Mouse (Mus musculus) MEL-GATA-1-ER (cell line): ENCODE measurements around the gene Prkg1.

Experiments used
- DNase-seq: peaks from one replicate; pipeline ENCODE4 v3.0.0-alpha.2; 2012; ENCODE audit warnings: low read depth; ENCODE audit errors: extremely low read depth

Prkg1 gene

GRCm38 (mm10) chr19:31764801-31765340, at the start of gene Prkg1:
Gene Prkg1 (minus strand): TSS chr19:31765033.
- DNase-seq: no peak

- no peak for DNase-seq
Observed at GRCm38 (mm10) chr19:31813087-31813486, 48.3 kb upstream of the Prkg1 start.

GRCm38 (mm10) chr19:31811371-31811770, 46.5 kb upstream of the Prkg1 start:
- no peak for DNase-seq

GRCm38 (mm10) chr19:31805391-31805790, 40.6 kb upstream of the Prkg1 start:
- DNase-seq: no peak

GRCm38 (mm10) chr19:31795485-31796046, 30.7 kb upstream of the Prkg1 start:
- no peak for DNase-seq

- DNase-seq: no peak
Observed at GRCm38 (mm10) chr19:31791724-31792123, 26.9 kb upstream of the Prkg1 start.

- DNase-seq: peak; percentile 28
Observed at GRCm38 (mm10) chr19:31781521-31782018, 16.7 kb upstream of the Prkg1 start.

- peak; percentile 85 for DNase-seq
Observed at GRCm38 (mm10) chr19:31781077-31781476, 16.2 kb upstream of the Prkg1 start.

- peak; percentile 56 for DNase-seq
Observed at GRCm38 (mm10) chr19:31780222-31780621, 15.4 kb upstream of the Prkg1 start.

GRCm38 (mm10) chr19:31779021-31779420, 14.2 kb upstream of the Prkg1 start:
- no peak for DNase-seq

GRCm38 (mm10) chr19:31767004-31767403, 2.2 kb upstream of the Prkg1 start:
- DNase-seq: no peak

GRCm38 (mm10) chr19:31765451-31765850, 618 bp upstream of the Prkg1 start:
- no peak for DNase-seq

- DNase-seq: no peak
Observed at GRCm38 (mm10) chr19:31763951-31764800, 657 bp downstream of the Prkg1 start.

- no peak for DNase-seq
Observed at GRCm38 (mm10) chr19:31763246-31763821, 1.5 kb downstream of the Prkg1 start.

- no peak for DNase-seq
Observed at GRCm38 (mm10) chr19:31762411-31763245, 2.2 kb downstream of the Prkg1 start.

- no peak for DNase-seq
Observed at GRCm38 (mm10) chr19:31759855-31760254, 5.0 kb downstream of the Prkg1 start.

- peak; percentile 53 for DNase-seq
Observed at GRCm38 (mm10) chr19:31755929-31756792, 8.7 kb downstream of the Prkg1 start.

- DNase-seq: no peak
Observed at GRCm38 (mm10) chr19:31754642-31755287, 10.1 kb downstream of the Prkg1 start.

- DNase-seq: no peak
Observed at GRCm38 (mm10) chr19:31750976-31751676, 13.7 kb downstream of the Prkg1 start.
